Mouse (Mus musculus) neural tube, embryonic 14.5 days (tissue): Measurements from ENCODE around the gene Lcor. TPM values are rescaled to one million over a fixed set of nuclear protein-coding genes. Genes with fewer than 3 reads are reported as not detected.

Experiments
- ATAC-seq: fragments of 200-750 bp; cut with Nextera tagmentation; 2 replicates; pipeline ENCODE4 v1.8.0; 2017; ENCODE audit warnings: low read depth, mild to moderate bottlenecking, moderate TSS enrichment, moderate library complexity
- H3K27ac ChIP-seq: fragments of 300-500 bp; sonication (generic); 2 replicates; pipeline ENCODE4 v1.5.1; 2014; ENCODE audit warnings: low read depth, mild to moderate bottlenecking, control low read depth, low read length, moderate library complexity, mixed read lengths
- H3K27me3 ChIP-seq: fragments of 300-500 bp; sonication (generic); 2 replicates; pipeline ENCODE4 v1.6.1; 2014; ENCODE audit warnings: low read length; ENCODE audit not compliant: control insufficient read depth, insufficient read depth
- H3K36me3 ChIP-seq: fragments of 300-500 bp; sonication (generic); 2 replicates; pipeline ENCODE4 v1.6.1; 2014; ENCODE audit warnings: low read length, mixed read lengths; ENCODE audit not compliant: control insufficient read depth, insufficient read depth
- H3K4me1 ChIP-seq: fragments of 300-500 bp; sonication (generic); 2 replicates; pipeline ENCODE4 v1.6.1; 2014; ENCODE audit warnings: low read length; ENCODE audit not compliant: control insufficient read depth, insufficient read depth
- H3K4me2 ChIP-seq: fragments of 300-500 bp; sonication (generic); 2 replicates; pipeline ENCODE4 v1.6.1; 2014; ENCODE audit warnings: mild to moderate bottlenecking, low read depth, low read length, control low read depth
- H3K4me3 ChIP-seq: fragments of 300-500 bp; sonication (generic); 2 replicates; pipeline ENCODE4 v1.5.1; 2014; ENCODE audit warnings: low read depth, low read length, control low read depth, mixed read lengths
- H3K9ac ChIP-seq: fragments of 300-500 bp; sonication (generic); replicated peaks from 2 replicates; pipeline ENCODE4 v1.6.1; 2014; ENCODE audit warnings: low read depth, mild to moderate bottlenecking, control low read depth, low read length, mixed read lengths
- H3K9me3 ChIP-seq: fragments of 300-500 bp; sonication (generic); 2 replicates; pipeline ENCODE4 v1.6.1; 2016; ENCODE audit warnings: low read length; ENCODE audit not compliant: control insufficient read depth
- WGBS: fragments of 180-500 bp; shearing (Covaris S2); extraction: QIAGEN DNeasy Blood & Tissue Kit; methylation state at CpG from one replicate; pipeline ENCODE4 v1.1.7; 2014; 5-methylcytosine and 5-hydroxymethylcytosine counted together
- polyA plus RNA-seq: library from polyadenylated mRNA; unstranded; fragments of >200 nt; fragmentation: Nextera tagmentation; extraction: Ambion mirVana; gene quantifications from 2 replicates; pipeline ENCODE4 v1.2.1, GENCODE M21; 2014

The Lcor gene
- polyA plus RNA-seq, 1 experiment from 2014 or later: 19.3 TPM

DNA sequence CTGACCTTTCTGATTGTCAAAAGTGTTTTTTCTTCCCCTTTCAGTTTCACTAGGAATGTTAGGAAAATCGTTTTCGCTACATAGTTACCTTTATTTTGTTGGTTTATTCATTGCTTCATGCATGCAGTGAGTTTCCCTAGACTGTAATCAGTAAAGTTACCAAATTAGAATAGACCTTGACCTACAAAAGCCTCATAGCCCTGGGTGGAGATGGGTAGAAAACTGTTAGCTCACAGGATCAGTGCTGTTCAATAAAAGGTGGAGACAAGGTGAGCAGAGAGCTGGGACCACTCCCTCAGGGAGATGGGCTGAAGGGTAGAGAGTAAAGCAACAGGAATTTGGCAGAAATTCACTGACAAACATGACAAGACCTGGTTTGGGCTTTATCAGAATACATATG lies 91.3 kb downstream of the Lcor start:
- Histone ChIP-seq H3K4me2 (no peak overlapping the region), H3K9me3 (no peaks in the 10 kb centered on the region), H3K9ac (no peak overlapping the region), H3K27me3 (no peaks in the 10 kb centered on the region), H3K36me3 (no peaks in the 10 kb centered on the region), H3K27ac (no peak overlapping the region), H3K4me3 (no peak overlapping the region), H3K4me1 (no peaks in the 10 kb centered on the region)
- ATAC-seq: no peak
- WGBS: 97% methylated on average over 2 of the region's 2 CpGs

DNA sequence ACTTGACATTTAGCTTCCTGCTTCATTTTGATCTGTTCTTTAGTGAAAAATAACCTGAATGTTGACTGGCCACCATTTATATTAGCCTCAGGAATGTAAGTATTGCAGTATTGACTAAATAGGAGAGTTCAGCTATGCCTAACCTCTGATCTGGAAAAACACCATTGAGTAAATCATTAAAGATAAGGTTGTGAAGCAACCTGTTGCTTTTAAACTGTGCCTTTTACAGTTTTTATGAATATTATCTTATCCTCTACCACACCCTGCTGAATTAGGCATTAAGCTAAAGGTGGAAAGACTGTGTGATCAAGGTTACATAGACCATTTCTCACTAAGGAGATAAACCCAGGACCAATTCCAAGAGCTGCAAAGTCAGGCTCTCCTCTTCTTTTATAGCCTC lies 95.1 kb downstream of the Lcor start:
- no peak for ATAC-seq
- H3K4me2 ChIP-seq: no peak overlapping the region
- H3K27me3 ChIP-seq: no peaks in the 10 kb centered on the region
- peaks cover 9% of the 10 kb centered on the region for H3K36me3 ChIP-seq
- no peak overlapping the region for H3K4me3 ChIP-seq
- no peak overlapping the region for H3K27ac ChIP-seq
- no peaks in the 10 kb centered on the region for H3K4me1 ChIP-seq
- H3K9me3 ChIP-seq: no peaks in the 10 kb centered on the region
- H3K9ac ChIP-seq: no peak overlapping the region

DNA sequence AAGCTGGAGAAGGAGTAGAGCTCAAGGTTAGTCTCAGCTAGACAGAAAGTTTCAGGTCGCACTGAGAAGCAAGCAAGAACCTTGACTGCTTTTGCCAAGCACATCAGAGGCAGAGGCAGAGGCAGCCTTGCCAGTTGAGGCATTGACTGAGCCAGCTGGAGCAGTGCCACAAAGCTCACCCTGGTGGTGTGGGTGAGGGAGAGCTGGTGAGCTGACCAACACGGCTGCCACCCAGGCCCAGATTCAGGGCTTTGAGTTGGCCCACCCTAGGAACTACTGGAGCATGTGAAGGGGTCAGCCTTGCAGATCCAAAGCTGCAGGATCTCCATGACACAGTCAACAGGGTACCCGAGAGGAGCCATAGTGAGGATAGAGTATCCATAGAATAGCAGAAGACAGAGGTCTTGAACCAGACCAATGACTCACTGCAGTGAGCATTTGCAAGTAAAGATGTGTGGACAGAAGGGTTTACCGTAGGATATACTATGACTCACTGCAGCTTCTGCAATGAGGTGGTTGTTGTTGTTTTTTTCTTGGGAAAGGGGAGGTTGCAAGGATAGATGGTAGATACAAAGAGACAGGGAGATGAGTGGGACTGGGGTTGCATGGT lies 97.0 kb downstream of the Lcor start:
- whole genome bisulfite sequencing: 91% methylated on average over 4 of the region's 4 CpGs
- Histone ChIP-seq H3K9ac (no peak overlapping the region), H3K4me2 (no peak overlapping the region), H3K9me3 (no peaks in the 10 kb centered on the region), H3K27me3 (no peaks in the 10 kb centered on the region), H3K4me1 (no peaks in the 10 kb centered on the region), H3K27ac (no peak overlapping the region), H3K36me3 (peaks cover 23% of the 10 kb centered on the region), H3K4me3 (no peak overlapping the region)
- no peak for ATAC-seq

DNA sequence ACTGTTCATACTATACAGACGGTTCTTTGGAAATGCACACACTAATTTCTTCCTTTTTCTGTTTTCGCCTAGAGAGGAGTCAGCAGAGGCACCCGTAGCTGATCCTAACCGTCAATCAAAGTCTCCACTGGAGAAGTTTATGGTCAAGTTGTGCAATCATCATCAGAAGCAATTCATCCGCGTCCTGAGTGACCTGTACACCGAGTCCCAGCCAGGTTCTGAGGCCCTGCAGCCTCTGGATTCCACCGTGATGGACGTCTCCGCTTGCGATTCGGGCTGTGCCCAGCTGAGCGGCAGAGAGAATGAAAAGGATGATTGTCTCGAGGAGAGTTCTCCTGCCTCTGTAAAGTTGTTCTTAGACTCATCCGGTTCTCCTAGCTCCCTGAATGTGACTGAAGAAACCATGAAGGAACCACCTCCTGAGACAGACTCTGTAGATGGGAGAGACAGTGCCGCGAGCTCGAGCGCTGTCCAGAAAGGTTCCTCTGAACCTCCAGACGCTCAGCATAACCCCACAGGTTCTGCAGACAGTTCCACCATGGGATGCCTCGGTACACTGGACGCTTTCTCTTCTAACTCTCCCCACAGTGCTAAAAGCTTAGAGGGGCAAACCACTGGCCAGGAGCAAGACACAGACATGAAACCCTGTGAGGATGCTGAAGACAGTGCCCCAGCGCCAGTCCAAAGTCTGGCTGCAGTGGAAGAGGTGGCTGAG lies 99.4 kb downstream of the Lcor start, which contains the start of gene Gm340:
Gene Gm340 (plus strand): TSS at position 665 of the 715 bp plus-strand sequence.
- Histone ChIP-seq H3K9me3 (no peaks in the 10 kb centered on the region), H3K4me2 (no peak within 1 kb of the TSS), H3K9ac (no peak within 1 kb of the TSS), H3K36me3 (peaks cover 32% of the 10 kb centered on the region), H3K4me3 (no peak within 1 kb of the TSS), H3K4me1 (no peaks in the 10 kb centered on the region), H3K27me3 (no peaks in the 10 kb centered on the region), H3K27ac (no peak within 1 kb of the TSS)
- ATAC-seq: no peak
- WGBS: 94% methylated on average over 23 of the region's 23 CpGs

DNA sequence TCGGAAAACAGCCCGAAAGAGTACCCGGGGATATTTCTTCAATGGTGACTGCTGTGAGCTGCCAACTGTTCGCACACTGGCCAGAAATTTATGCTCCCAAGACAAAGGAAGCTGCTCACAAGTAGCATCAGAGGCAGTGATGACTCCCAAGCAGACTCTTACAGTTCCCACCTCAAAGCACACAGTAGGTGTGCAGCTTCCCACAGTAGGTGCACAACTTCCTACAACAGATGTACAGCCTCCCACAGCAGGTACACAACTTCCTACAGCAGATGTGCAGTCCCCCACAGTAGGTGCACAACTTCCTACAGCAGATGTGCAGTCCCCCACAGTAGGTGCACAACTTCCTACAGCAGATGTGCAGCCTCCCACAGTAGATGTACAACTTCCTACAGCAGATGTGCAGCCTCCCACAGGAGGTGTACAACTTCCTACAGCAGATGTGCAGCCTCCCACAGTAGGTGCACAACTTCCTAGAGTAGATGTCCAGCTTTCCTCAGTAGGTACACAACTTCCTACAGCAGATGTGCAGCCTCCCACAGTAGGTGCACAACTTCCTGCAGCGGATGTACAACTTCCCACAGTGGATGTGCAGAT lies 100.6 kb downstream of the Lcor start:
- Histone ChIP-seq H3K4me3 (no peak overlapping the region), H3K4me1 (no peaks in the 10 kb centered on the region), H3K27me3 (no peaks in the 10 kb centered on the region), H3K27ac (no peak overlapping the region), H3K9me3 (no peaks in the 10 kb centered on the region), H3K36me3 (peaks cover 32% of the 10 kb centered on the region), H3K4me2 (no peak overlapping the region), H3K9ac (no peak overlapping the region)
- ATAC-seq: no peak
- 96% methylated on average over 5 of the region's 5 CpGs for WGBS

DNA sequence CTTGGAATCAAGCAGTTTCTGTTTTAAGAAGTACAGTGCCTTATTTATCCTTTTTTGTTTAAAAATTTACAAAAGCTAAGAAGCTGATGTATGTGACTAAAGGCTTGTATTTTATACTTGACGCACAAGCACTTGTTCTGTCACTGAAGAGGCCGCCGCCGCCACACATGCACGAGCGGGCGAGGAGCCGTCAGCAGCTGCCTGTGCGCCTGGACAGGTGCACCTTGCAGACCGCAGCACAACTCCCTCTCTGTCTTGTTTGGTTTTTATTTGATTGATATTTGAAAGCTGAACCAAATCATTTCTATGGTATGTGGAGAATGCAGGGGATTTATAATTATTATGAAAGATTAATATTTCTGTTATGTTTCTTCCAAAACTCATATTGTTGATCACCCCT lies 104.3 kb downstream of the Lcor start:
- H3K9ac ChIP-seq: no peak overlapping the region
- H3K4me3 ChIP-seq: no peak overlapping the region
- 92% methylated on average over 10 of the region's 10 CpGs for WGBS
- peaks cover under 1% of the 10 kb centered on the region for H3K4me1 ChIP-seq
- H3K36me3 ChIP-seq: peaks cover 30% of the 10 kb centered on the region
- no peak for ATAC-seq
- no peaks in the 10 kb centered on the region for H3K27me3 ChIP-seq
- H3K27ac ChIP-seq: no peak overlapping the region
- H3K4me2 ChIP-seq: no peak overlapping the region
- H3K9me3 ChIP-seq: no peaks in the 10 kb centered on the region

DNA sequence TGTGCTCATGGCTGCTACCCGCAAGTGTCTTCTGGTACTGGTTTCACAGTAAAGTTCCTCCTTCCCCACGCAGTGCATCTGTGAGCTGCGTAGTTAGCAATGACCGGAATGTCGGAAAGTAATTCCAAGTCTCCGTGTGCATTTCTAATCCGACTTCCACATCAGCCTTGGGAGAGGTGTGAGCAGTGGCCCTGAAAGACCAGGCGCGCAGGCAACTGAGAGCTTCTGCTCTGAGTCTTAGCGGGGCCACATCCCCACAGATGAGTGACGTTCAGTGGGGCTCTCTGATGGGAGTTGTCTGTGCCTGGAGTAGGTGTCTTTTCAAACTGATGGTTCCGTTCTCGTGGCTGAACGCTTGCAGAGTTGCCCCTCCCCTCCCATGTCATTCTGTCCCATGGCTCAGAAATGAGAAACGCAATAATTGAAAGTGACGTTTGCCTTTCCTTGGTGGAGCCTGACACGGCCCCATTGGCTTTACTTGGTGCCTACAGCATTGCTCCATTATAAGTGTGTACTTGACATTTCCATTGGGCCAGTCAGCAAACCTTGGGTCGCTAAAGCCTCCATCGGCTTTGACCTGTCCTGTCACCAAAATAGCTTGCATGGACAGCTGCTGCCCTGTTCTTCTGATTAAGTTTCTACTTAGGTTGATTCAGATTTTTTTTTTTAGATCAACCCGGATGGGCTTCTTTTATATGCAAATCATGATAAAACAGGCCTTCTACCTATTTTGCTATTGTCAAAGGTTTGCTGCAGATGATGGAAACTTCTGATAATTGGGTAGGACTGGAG lies 105.2 kb downstream of the Lcor start:
- H3K27me3 ChIP-seq: no peaks in the 10 kb centered on the region
- H3K4me1 ChIP-seq: peaks cover 4% of the 10 kb centered on the region
- no peak overlapping the region for H3K27ac ChIP-seq
- no peak overlapping the region for H3K4me2 ChIP-seq
- 90% methylated on average over 20 of the region's 20 CpGs for WGBS
- no peak overlapping the region for H3K9ac ChIP-seq
- no peak for ATAC-seq
- no peak overlapping the region for H3K4me3 ChIP-seq
- H3K36me3 ChIP-seq: peaks cover 22% of the 10 kb centered on the region; the same call in 1 of the 2 replicates
- no peaks in the 10 kb centered on the region for H3K9me3 ChIP-seq

DNA sequence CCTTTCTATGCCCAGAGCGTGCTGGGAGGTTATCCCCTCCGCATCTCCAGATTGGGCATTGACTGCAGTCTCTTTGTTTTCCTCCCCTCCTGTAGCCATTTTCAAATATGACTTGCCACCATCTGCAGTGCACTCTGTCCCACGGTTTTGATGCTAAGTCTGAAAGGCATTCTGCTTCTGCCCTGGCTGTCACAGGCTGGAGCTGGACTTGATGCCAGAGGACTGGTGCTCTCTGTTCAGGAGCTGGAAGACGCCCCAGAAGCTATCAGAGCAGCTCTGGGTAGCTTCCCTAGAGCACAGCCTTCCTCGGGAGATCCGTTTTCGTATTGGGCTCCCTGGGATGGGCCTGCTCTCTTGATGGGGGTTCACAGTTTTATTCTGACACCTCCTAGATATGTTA lies 106.6 kb downstream of the Lcor start:
- Histone ChIP-seq H3K4me1 (peaks cover 4% of the 10 kb centered on the region), H3K4me2 (no peak overlapping the region), H3K27me3 (no peaks in the 10 kb centered on the region), H3K36me3 (peaks cover 11% of the 10 kb centered on the region; the same call in 1 of the 2 replicates), H3K9me3 (no peaks in the 10 kb centered on the region), H3K4me3 (no peak overlapping the region), H3K27ac (no peak overlapping the region), H3K9ac (no peak overlapping the region)
- no peak for ATAC-seq
- 89% methylated on average over 7 of the region's 7 CpGs for WGBS
